Mouse (Mus musculus) cerebellum, adult 2 months (tissue): ENCODE data around the gene Frmd3.

Source experiments
- CTCF ChIP-seq: fragments of 200-500 bp; IDR thresholded peaks from 2 replicates; pipeline ENCODE4 v1.5.1; 2011; ENCODE audit warnings: low read depth, mild to moderate bottlenecking, control low read depth, low read length, moderate library complexity, borderline replicate concordance; ENCODE audit not compliant: insufficient read depth
- POLR2A ChIP-seq: fragments of 200-500 bp; IDR thresholded peaks from 2 replicates; pipeline ENCODE4 v1.6.1; 2011; ENCODE audit warnings: low read length, control low read depth, borderline replicate concordance; ENCODE audit not compliant: insufficient read depth

- TF ChIP-seq CTCF (no peak), POLR2A (no peak)
Measured at GRCm38 (mm10) chr4:74233534-74233933, 220.3 kb downstream of the Frmd3 start.
